Mouse (Mus musculus): ENCODE data around the gene Stam. TPM values are rescaled to one million over a fixed set of nuclear protein-coding genes. Genes with fewer than 3 reads are reported as not detected.

Gene Stam
- total and polyA plus RNA-seq, 2 experiments = 15.6 to 15.8 TPM

GRCm38 (mm10) chr2:14130641-14131339, 56.9 kb downstream of the Stam start:
- Histone ChIP-seq H3K36me3 (ENCODE audit: control insufficient read depth, insufficient read depth, low read length) (peaks cover 24% of the 10 kb centered on the region), H3K79me2 (ENCODE audit: control insufficient read depth, insufficient read depth, low read length) (no peaks in the 10 kb centered on the region), H3K9ac (ENCODE audit: low read depth, low read length) (no peak overlapping the region), H3K27ac (replicated peaks; ENCODE audit: insufficient read depth, low read depth, low read length) (no peak overlapping the region), H3K4me3 (ENCODE audit: insufficient read depth, low read depth, low read length) (no peak overlapping the region), H3K27me3 (ENCODE audit: control insufficient read depth, insufficient read depth, low read length) (no peaks in the 10 kb centered on the region), H3K4me1 (ENCODE audit: control insufficient read depth, insufficient read depth, low read length) (no peaks in the 10 kb centered on the region)
- TF ChIP-seq CTCF (IDR thresholded peaks at IDR 0.05; ENCODE audit: low read depth, low read length) (no peak), POLR2A (IDR thresholded peaks at IDR 0.05; ENCODE audit: extremely low read depth, insufficient read depth, low read length) (no peak)
- DNase-seq (ENCODE audit: extremely low read depth, low read depth, low spot score) = no peak
- WGBS = 80% methylated on average over 12 of the region's 12 CpGs

- no peak for DNase-seq (ENCODE audit: extremely low read depth, low read depth, low spot score)
- TF ChIP-seq POLR2A (IDR thresholded peaks at IDR 0.05; ENCODE audit: extremely low read depth, insufficient read depth, low read length) (no peak), CTCF (IDR thresholded peaks at IDR 0.05; ENCODE audit: low read depth, low read length) (no peak)
- no peaks in the 10 kb centered on the region for H3K79me2 ChIP-seq (ENCODE audit: control insufficient read depth, insufficient read depth, low read length)
- peaks cover 31% of the 10 kb centered on the region for H3K36me3 ChIP-seq (ENCODE audit: control insufficient read depth, insufficient read depth, low read length)
- H3K27me3 ChIP-seq (ENCODE audit: control insufficient read depth, insufficient read depth, low read length) = no peaks in the 10 kb centered on the region
- H3K9ac ChIP-seq (ENCODE audit: low read depth, low read length) = no peak overlapping the region
- WGBS = 94% methylated on average over 4 of the region's 4 CpGs
- H3K4me1 ChIP-seq (ENCODE audit: control insufficient read depth, insufficient read depth, low read length) = no peaks in the 10 kb centered on the region
- no peak overlapping the region for H3K27ac ChIP-seq (replicated peaks; ENCODE audit: insufficient read depth, low read depth, low read length)
- no peak overlapping the region for H3K4me3 ChIP-seq (ENCODE audit: insufficient read depth, low read depth, low read length)
Measured at GRCm38 (mm10) chr2:14132468-14133326, 58.8 kb downstream of the Stam start.

GRCm38 (mm10) chr2:14136906-14137305, 63.0 kb downstream of the Stam start:
- no peak for DNase-seq (ENCODE audit: extremely low read depth, low read depth, low spot score)
- Histone ChIP-seq H3K4me1 (ENCODE audit: control insufficient read depth, insufficient read depth, low read length) (no peaks in the 10 kb centered on the region), H3K9ac (ENCODE audit: low read depth, low read length) (no peak overlapping the region), H3K4me3 (ENCODE audit: insufficient read depth, low read depth, low read length) (no peak overlapping the region), H3K27ac (replicated peaks; ENCODE audit: insufficient read depth, low read depth, low read length) (no peak overlapping the region), H3K79me2 (ENCODE audit: control insufficient read depth, insufficient read depth, low read length) (no peaks in the 10 kb centered on the region), H3K27me3 (ENCODE audit: control insufficient read depth, insufficient read depth, low read length) (no peaks in the 10 kb centered on the region), H3K36me3 (ENCODE audit: control insufficient read depth, insufficient read depth, low read length) (peaks cover 20% of the 10 kb centered on the region)
- 92% methylated on average over 3 of the region's 3 CpGs for WGBS
- TF ChIP-seq POLR2A (IDR thresholded peaks at IDR 0.05; ENCODE audit: extremely low read depth, insufficient read depth, low read length) (no peak), CTCF (IDR thresholded peaks at IDR 0.05; ENCODE audit: low read depth, low read length) (no peak)

- no peak overlapping the region for H3K4me3 ChIP-seq (ENCODE audit: insufficient read depth, low read depth, low read length)
- 75% methylated on average over 6 of the region's 6 CpGs for WGBS
- H3K79me2 ChIP-seq (ENCODE audit: control insufficient read depth, insufficient read depth, low read length) = no peaks in the 10 kb centered on the region
- peaks cover 26% of the 10 kb centered on the region for H3K36me3 ChIP-seq (ENCODE audit: control insufficient read depth, insufficient read depth, low read length)
- H3K27me3 ChIP-seq (ENCODE audit: control insufficient read depth, insufficient read depth, low read length) = no peaks in the 10 kb centered on the region
- no peaks in the 10 kb centered on the region for H3K4me1 ChIP-seq (ENCODE audit: control insufficient read depth, insufficient read depth, low read length)
- no peak overlapping the region for H3K9ac ChIP-seq (ENCODE audit: low read depth, low read length)
- no peak overlapping the region for H3K27ac ChIP-seq (replicated peaks; ENCODE audit: insufficient read depth, low read depth, low read length)
- TF ChIP-seq POLR2A (IDR thresholded peaks at IDR 0.05; ENCODE audit: extremely low read depth, insufficient read depth, low read length) (no peak), CTCF (IDR thresholded peaks at IDR 0.05; ENCODE audit: low read depth, low read length) (no peak)
- no peak for DNase-seq (ENCODE audit: extremely low read depth, low read depth, low spot score)
Measured at GRCm38 (mm10) chr2:14139590-14139989, 65.7 kb downstream of the Stam start.

GRCm38 (mm10) chr2:14140044-14140443, 66.1 kb downstream of the Stam start:
- Histone ChIP-seq H3K4me1 (ENCODE audit: control insufficient read depth, insufficient read depth, low read length) (no peaks in the 10 kb centered on the region), H3K27me3 (ENCODE audit: control insufficient read depth, insufficient read depth, low read length) (no peaks in the 10 kb centered on the region), H3K36me3 (ENCODE audit: control insufficient read depth, insufficient read depth, low read length) (peaks cover 27% of the 10 kb centered on the region), H3K9ac (ENCODE audit: low read depth, low read length) (no peak overlapping the region), H3K79me2 (ENCODE audit: control insufficient read depth, insufficient read depth, low read length) (no peaks in the 10 kb centered on the region), H3K27ac (replicated peaks; ENCODE audit: insufficient read depth, low read depth, low read length) (no peak overlapping the region), H3K4me3 (ENCODE audit: insufficient read depth, low read depth, low read length) (no peak overlapping the region)
- TF ChIP-seq CTCF (IDR thresholded peaks at IDR 0.05; ENCODE audit: low read depth, low read length) (no peak), POLR2A (IDR thresholded peaks at IDR 0.05; ENCODE audit: extremely low read depth, insufficient read depth, low read length) (no peak)
- 97% methylated on average over 2 of the region's 2 CpGs for WGBS
- no peak for DNase-seq (ENCODE audit: extremely low read depth, low read depth, low spot score)
